Mouse (Mus musculus) frontal cortex, adult (tissue): Measurements from ENCODE around the gene Gpr84.
"Not testable (repeated sequence)": the region's sequence is repeated elsewhere in the genome, so short reads cannot be mapped to it uniquely, and the experiment has no call there.

Experiments used
- ATAC-seq: cut with Nextera tagmentation; 2 replicates; pipeline ENCODE4 v1.9.2; 2017; ENCODE audit warnings: mild to moderate bottlenecking, moderate library complexity, mixed read lengths; ENCODE audit not compliant: low TSS enrichment

The Gpr84 gene

DNA sequence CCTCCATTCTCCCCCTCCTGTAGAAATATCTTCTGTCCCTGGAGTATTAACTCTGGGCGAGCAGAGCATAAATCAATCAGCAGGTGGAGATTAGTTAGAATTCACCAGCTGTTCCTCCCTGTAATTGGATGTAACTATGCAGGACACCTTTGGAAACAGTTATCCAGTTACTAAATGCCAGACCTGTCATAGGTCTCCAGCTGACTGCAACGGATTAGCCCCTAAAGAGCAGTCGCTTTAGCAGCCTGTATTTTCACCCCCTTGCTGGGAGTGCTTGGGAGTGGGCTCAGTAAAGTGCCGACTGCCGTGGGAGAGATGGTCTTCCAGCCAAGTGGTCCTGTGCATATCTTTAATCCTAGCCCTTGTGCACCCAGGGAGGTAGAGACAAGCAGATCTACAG is 20.8 kb downstream of the Gpr84 start:
- ATAC-seq, result no peak

DNA sequence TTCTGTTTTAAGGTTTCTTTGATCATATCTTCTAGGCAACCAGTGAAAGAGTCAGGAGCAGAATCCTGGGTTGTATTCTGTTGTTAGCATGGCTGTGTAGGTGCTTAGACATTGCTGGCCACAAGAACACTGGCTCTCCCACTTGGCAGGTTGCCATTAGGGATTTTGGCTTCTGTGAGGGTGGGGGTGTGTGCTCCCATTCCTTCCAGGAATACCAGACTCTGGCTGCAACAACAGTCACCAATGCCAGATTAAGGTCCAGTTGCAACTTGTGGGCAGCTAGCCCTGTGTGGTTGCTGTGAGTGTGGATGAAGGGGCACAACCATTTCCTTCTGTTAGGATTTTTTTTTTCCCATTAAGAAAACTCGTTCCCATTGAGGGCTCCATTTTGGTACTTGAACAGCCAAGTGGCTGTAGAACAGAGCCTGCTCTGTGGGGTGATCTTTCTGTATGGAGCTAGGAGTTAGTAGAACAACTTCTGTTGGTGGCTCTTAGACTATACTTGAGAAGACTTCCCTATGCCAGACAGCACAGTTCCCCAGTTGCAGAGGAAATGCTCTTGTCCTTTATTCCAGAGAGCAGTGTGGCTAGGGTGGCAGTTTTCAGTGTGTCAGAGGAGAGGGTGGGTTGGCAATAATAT is 24.5 kb downstream of the Gpr84 start:
- peak; percentile 43; the same call in 1 of the 2 replicates for ATAC-seq

DNA sequence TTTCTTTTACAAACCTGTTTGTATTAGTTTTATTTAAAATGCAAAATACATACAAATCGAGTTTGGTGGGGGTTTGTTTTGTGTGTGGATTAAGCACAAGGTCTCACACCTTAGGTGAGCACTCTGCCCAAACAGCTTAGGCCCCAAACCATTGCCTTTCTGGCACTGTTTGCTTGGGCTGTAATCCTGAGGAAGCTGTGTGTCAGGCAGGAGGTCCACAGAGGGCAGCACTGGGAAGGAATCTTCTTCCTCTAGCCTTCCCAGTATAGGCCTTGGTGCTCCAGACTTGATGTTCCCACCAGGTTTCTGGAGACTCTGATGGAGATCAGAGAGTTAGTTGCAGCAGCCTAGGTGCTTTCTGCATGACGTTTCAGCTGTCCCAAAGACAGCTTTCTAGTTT is 25.8 kb downstream of the Gpr84 start:
- peak; percentile 42; the same call in 1 of the 2 replicates for ATAC-seq

DNA sequence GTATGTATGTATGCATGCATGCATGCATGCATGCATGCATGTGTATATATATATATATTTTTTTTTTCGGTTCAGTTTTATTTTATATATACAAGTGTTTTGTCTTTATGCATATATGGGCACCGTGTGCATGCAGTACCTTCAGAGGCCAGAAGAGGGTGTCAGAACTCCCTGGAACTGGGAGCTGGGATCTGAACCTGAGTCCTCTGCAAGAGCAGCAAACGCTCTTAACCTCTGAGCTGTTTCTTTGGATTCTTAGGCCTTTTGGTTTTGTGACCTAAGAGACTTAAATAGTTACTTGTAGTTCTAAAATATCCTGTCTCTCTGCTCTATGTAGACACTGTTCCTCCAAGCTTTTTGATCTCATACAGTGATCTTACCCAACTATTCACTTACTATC is 26.3 kb downstream of the Gpr84 start:
- ATAC-seq, result no peak

- no peak for ATAC-seq
Observed at GRCm38 (mm10) chr15:103281465-103282205, 28.8 kb downstream of the Gpr84 start.

GRCm38 (mm10) chr15:103280817-103281464 is 29.5 kb downstream of the Gpr84 start:
- no peak for ATAC-seq

DNA sequence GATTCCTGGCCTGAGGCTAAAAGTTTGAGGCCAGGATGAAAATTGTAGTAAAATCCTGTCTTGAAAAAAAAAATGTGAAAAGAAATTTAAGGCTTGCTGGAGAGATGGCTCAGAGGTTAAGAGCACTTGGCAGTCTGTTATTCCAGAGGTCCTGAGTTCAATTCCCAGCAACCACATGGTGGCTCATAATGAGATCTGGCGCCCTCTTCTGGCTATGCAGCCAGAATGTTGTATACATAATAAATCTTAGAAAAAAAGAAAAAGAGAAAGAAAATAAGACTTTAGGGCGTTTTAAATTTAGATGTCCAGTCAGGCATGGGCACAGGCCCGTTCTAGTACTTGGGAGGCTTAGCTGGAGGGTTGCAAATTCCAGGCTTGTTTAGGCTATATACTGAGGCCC is 30.7 kb downstream of the Gpr84 start:
- no peak for ATAC-seq

DNA sequence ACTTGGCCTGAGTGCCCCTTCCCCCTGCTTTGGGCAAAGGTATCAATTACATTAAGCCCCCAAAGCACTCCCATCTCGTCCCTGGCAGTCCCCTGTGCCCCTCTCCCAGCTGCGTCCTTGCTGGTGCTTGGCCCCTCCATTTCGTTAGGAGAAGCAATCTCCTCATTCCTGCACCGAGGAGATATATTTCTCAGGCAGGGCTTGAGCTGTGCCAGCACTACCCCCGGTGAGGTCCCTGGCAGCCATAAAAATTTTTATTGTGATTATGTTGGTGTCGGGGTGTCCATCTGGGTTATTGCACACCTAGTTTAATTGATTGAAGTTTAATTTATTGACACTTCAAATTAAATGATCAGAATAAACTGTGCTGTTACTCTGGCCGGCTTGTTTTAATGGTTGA is 32.5 kb downstream of the Gpr84 start:
- ATAC-seq, result no peak

- ATAC-seq, result not testable (repeated sequence)
Observed at GRCm38 (mm10) chr15:103275943-103276342, 34.5 kb downstream of the Gpr84 start.

DNA sequence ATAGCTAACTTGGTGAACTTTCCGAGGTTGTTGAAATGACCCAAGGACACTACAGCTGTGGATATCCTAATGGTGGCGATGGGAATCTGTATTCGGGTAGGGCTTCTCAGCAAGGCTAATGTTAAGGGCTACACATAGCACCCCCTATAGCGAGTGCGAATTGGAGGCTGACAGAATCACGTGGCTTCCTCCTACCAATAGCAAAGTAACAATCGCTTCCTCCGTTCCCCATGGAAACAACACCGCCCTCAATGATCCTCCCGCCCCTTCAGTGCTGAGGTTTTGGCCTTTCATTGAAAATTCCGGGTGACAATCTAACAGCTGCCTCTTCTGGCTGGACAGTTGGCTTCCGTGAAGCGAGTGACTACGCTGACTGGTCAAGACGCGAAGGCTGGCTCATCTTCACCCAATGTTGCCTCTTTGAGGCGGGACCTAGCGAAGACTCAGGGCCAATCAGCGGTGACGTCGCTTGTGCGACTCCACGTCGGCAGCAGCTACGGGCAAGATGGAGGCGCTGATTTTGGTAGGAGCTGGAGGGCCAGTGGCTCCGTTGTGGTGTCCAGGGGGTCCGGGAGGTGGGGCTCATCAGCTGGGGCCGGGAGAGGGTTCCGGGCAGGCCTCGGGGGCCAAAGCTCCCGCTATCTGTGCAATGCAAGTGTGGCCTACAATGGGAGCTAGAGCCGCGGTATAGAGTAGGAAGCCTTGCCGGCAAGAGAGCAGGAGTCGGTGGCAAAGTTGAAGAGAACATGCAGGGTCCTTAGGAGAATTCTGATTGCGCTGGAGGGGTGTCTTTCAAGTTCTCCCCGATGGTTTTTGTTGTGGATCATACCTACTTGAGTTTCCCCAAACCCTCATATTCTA is 37.8 kb downstream of the Gpr84 start, which contains the start of gene Copz1:
Copz1 (plus strand) TSS at position 296 of the 861 bp plus-strand sequence.
- ATAC-seq, result peak; percentile 100

DNA sequence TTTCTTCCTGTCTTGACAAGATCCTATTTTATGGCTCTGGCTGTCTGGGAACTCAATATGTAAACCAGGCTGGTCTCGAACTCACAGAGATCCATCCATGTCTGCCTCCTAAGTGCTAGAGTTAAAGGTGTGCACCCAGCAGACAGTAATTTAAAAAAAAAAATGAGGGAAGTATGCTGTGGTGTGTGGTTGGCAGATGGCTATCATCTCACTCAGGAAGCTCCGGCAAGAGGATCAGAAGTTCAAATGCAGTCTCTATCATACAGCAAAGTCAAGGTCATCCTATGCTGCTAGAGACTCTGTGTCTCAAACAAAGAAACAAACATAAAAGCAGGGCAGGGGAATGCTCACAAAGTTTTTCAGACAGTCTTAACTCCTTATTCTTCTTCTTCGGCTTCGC is 41.5 kb downstream of the Gpr84 start:
- no peak for ATAC-seq

GRCm38 (mm10) chr15:103264794-103265193 is 45.6 kb downstream of the Gpr84 start:
- no peak for ATAC-seq

DNA sequence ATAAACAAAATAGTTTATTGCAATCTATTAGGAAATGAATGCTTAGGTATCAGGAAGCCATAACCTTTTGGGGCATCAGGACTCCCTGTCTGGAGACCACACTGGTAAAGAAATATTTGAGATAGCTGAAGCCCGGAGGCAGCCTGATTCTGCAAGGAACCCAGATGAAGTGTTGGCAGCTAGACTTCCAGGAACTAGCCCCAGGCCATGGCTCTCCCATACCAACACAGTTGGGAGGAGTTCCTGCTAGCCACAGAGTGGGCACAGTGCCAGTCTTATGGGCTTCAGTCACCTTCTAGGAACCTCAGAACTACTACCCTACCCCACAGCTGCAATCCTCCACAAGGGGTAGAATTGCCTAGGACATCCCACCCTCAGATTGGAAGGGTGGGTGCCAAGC is 50.4 kb downstream of the Gpr84 start:
- ATAC-seq, result no peak

DNA sequence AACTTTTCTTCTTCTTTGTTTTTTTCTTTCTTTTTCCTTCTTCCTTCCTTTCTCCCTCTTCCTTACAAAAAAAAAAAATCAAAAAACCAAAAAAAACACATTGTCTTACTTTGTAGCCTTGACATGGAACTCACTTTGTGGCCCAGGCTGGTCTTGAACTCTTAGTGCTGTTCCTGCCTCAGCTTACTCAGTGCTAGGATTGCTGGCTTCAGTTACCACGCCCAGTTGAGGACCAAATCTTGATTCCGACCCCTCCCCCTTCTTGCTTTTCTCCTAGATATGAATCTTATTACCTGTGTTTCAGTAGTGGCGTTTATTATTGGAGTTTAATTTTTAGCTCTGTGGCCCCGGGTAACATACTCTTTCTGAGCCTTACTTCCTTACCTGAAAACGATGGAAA is 51.2 kb downstream of the Gpr84 start:
- ATAC-seq, result no peak
